Mouse (Mus musculus) limb, embryonic 10.5 days (tissue): ENCODE measurements around the gene Cntn4. TPM values are rescaled to one million over a fixed set of nuclear protein-coding genes. Genes with fewer than 3 reads are reported as not detected.

Source experiments
- DNase-seq: peaks from one replicate; pipeline ENCODE4 v3.0.0-alpha.2; 2017; ENCODE audit warnings: low spot score
- H3K27ac ChIP-seq: fragments of 300-500 bp; sonication (generic); 2 replicates; pipeline ENCODE4 v1.5.1; 2016; ENCODE audit warnings: mild to moderate bottlenecking
- H3K27me3 ChIP-seq: fragments of 300-500 bp; sonication (generic); 2 replicates; pipeline ENCODE4 v1.6.1; 2016; ENCODE audit warnings: low read depth, mild to moderate bottlenecking; ENCODE audit not compliant: poor library complexity, severe bottlenecking
- H3K36me3 ChIP-seq: fragments of 300-500 bp; sonication (generic); 2 replicates; pipeline ENCODE4 v1.6.1; 2016; ENCODE audit warnings: mild to moderate bottlenecking, moderate library complexity
- H3K4me1 ChIP-seq: fragments of 300-500 bp; sonication (generic); 2 replicates; pipeline ENCODE4 v1.6.1; 2016
- H3K4me3 ChIP-seq: fragments of 300-500 bp; sonication (generic); 2 replicates; pipeline ENCODE4 v1.5.1; 2016; ENCODE audit warnings: mild to moderate bottlenecking, moderate library complexity
- H3K9me3 ChIP-seq: fragments of 300-500 bp; sonication (generic); replicated peaks from 2 replicates; pipeline ENCODE4 v1.6.1; 2016; ENCODE audit warnings: mild to moderate bottlenecking
- WGBS: fragments of 180-500 bp; shearing (Covaris S2); methylation state at CpG from one replicate; pipeline ENCODE4 v1.1.7; 2016; 5-methylcytosine and 5-hydroxymethylcytosine counted together
- polyA plus RNA-seq: library from polyadenylated mRNA; unstranded; fragments of >200 nt; fragmentation: Nextera tagmentation; extraction: Ambion mirVana; gene quantifications from 2 replicates; pipeline ENCODE4 v1.2.1, GENCODE M21; 2016

Cntn4 gene
- polyA plus RNA-seq, 1 experiment from 2014 or later, result 0.81 TPM

GRCm38 (mm10) chr6:106283815-106284214 lies 606.4 kb downstream of the Cntn4 start:
- DNase-seq, result no peak
- Histone ChIP-seq H3K27ac (no peak overlapping the region), H3K27me3 (no peaks in the 10 kb centered on the region), H3K4me1 (no peaks in the 10 kb centered on the region), H3K9me3 (no peaks in the 10 kb centered on the region), H3K36me3 (no peaks in the 10 kb centered on the region), H3K4me3 (no peak overlapping the region)
- WGBS, result 63% methylated on average over 1 of the region's 1 CpGs

DNA sequence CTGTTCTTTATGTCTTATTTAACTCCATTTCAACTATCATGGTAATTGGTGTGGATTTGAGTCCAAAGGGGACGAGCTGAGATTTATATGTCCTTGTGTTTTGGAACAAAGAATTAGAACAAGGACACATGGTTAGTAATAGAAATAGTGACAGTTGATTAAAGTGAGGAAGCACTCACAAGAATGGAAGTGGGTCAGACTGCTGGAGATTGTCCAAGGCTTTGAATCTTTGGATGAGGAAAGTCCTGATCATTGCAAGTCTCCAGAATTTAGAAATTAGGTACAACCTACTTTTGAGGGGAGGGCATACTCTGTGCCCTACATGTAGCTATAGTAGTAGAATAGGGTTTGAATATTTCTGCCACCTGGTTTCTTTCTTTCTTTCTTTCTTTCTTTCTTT lies 622.0 kb downstream of the Cntn4 start:
- no peaks in the 10 kb centered on the region for H3K36me3 ChIP-seq
- no peak for DNase-seq
- WGBS, result 79% methylated on average over 1 of the region's 1 CpGs
- H3K4me1 ChIP-seq, result no peaks in the 10 kb centered on the region
- no peak overlapping the region for H3K4me3 ChIP-seq
- H3K27ac ChIP-seq, result no peak overlapping the region
- no peaks in the 10 kb centered on the region for H3K27me3 ChIP-seq
- no peaks in the 10 kb centered on the region for H3K9me3 ChIP-seq

- Histone ChIP-seq H3K9me3 (no peaks in the 10 kb centered on the region), H3K27ac (no peak overlapping the region), H3K36me3 (no peaks in the 10 kb centered on the region), H3K27me3 (no peaks in the 10 kb centered on the region), H3K4me3 (no peak overlapping the region), H3K4me1 (no peaks in the 10 kb centered on the region)
- no peak for DNase-seq
- WGBS, result 79% methylated on average over 3 of the region's 3 CpGs
Measured at GRCm38 (mm10) chr6:106300179-106300578, 622.7 kb downstream of the Cntn4 start.

GRCm38 (mm10) chr6:106302435-106302834 lies 625.0 kb downstream of the Cntn4 start:
- H3K36me3 ChIP-seq, result no peaks in the 10 kb centered on the region
- no peak for DNase-seq
- WGBS, result 79% methylated on average over 4 of the region's 4 CpGs
- H3K27ac ChIP-seq, result no peak overlapping the region
- H3K9me3 ChIP-seq, result no peaks in the 10 kb centered on the region
- H3K27me3 ChIP-seq, result no peaks in the 10 kb centered on the region
- H3K4me1 ChIP-seq, result no peaks in the 10 kb centered on the region
- no peak overlapping the region for H3K4me3 ChIP-seq

DNA sequence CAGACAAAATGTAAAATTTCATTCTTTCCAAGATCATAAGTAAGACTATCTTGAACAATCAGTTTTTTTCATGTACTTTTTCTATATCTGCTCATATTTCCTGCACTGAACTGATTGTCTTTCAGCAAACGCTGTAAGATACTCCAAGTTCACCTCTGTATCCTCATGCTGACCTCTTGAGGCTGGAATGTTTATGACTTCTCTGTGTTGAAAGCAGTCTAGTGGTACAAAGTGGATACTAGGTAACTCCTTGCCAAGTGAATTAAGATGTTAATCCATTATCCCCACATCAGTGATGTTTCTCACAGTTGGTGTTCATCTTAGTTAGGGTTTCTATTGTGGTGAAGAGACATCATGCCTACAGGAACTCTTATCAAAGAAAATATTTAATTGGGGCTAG lies 651.5 kb downstream of the Cntn4 start:
- no peaks in the 10 kb centered on the region for H3K27me3 ChIP-seq
- WGBS, result 69% methylated on average over 1 of the region's 1 CpGs
- DNase-seq, result no peak
- no peak overlapping the region for H3K27ac ChIP-seq
- no peaks in the 10 kb centered on the region for H3K36me3 ChIP-seq
- no peaks in the 10 kb centered on the region for H3K9me3 ChIP-seq
- no peaks in the 10 kb centered on the region for H3K4me1 ChIP-seq
- no peak overlapping the region for H3K4me3 ChIP-seq

DNA sequence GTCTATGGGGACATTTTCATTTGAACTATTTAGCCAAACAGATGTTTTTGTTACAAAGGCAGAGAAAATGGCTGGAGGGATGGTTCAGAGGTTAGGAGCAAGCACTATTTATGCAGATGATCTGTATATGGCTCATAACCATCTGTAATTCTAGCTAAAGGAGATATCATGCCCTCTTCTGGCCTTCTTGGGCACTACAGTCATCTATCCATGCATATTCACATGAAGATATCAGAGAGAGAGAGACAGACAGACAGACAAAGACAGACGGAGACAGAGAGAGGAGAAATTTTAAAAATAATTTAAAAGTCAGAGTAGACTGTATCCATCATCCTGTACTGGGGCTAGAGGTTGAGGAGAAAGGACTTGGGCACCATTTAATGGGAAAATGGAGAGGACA lies 652.2 kb downstream of the Cntn4 start:
- H3K4me3 ChIP-seq, result no peak overlapping the region
- H3K27me3 ChIP-seq, result no peaks in the 10 kb centered on the region
- H3K36me3 ChIP-seq, result no peaks in the 10 kb centered on the region
- no peaks in the 10 kb centered on the region for H3K4me1 ChIP-seq
- WGBS, result 81% methylated on average over 1 of the region's 1 CpGs
- no peak overlapping the region for H3K27ac ChIP-seq
- no peaks in the 10 kb centered on the region for H3K9me3 ChIP-seq
- no peak for DNase-seq

GRCm38 (mm10) chr6:106332466-106332865 lies 655.0 kb downstream of the Cntn4 start:
- no peaks in the 10 kb centered on the region for H3K36me3 ChIP-seq
- no peak for DNase-seq
- H3K9me3 ChIP-seq, result no peaks in the 10 kb centered on the region
- H3K27me3 ChIP-seq, result no peaks in the 10 kb centered on the region
- 85% methylated on average over 3 of the region's 3 CpGs for WGBS
- no peak overlapping the region for H3K27ac ChIP-seq
- H3K4me1 ChIP-seq, result no peaks in the 10 kb centered on the region
- no peak overlapping the region for H3K4me3 ChIP-seq

- H3K36me3 ChIP-seq, result no peaks in the 10 kb centered on the region
- 87% methylated on average over 1 of the region's 1 CpGs for WGBS
- H3K27ac ChIP-seq, result no peak overlapping the region
- H3K4me3 ChIP-seq, result no peak overlapping the region
- no peaks in the 10 kb centered on the region for H3K4me1 ChIP-seq
- no peak for DNase-seq
- H3K27me3 ChIP-seq, result no peaks in the 10 kb centered on the region
- no peaks in the 10 kb centered on the region for H3K9me3 ChIP-seq
Measured at GRCm38 (mm10) chr6:106332933-106333332, 655.5 kb downstream of the Cntn4 start.

GRCm38 (mm10) chr6:106335066-106335465 lies 657.6 kb downstream of the Cntn4 start:
- Histone ChIP-seq H3K4me3 (no peak overlapping the region), H3K36me3 (no peaks in the 10 kb centered on the region), H3K27ac (no peak overlapping the region), H3K4me1 (no peaks in the 10 kb centered on the region), H3K9me3 (no peaks in the 10 kb centered on the region), H3K27me3 (no peaks in the 10 kb centered on the region)
- no peak for DNase-seq
- 71% methylated on average over 1 of the region's 1 CpGs for WGBS

DNA sequence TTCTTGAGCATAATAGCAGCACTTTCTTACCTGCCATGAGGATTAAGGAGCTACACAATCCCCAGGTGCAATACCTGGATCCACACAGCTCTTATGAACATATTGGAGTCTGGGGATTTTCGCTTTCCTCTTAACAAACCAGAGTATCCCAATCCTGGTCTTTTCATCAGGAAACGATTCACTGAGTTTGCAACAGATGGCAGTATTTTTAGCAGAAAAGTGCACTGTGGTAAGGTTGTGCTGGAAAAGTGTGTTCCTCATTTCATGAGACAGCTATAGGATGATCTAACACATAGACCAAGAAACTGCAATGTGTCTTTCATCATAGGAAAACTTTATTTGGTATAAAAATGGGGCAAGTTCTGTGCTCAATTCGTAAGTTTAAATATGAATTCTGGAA lies 659.3 kb downstream of the Cntn4 start:
- Histone ChIP-seq H3K36me3 (no peaks in the 10 kb centered on the region), H3K4me3 (no peak overlapping the region), H3K27ac (no peak overlapping the region), H3K4me1 (no peaks in the 10 kb centered on the region), H3K9me3 (no peaks in the 10 kb centered on the region), H3K27me3 (no peaks in the 10 kb centered on the region)
- DNase-seq, result no peak
- 87% methylated on average over 3 of the region's 3 CpGs for WGBS

- H3K36me3 ChIP-seq, result no peaks in the 10 kb centered on the region
- H3K9me3 ChIP-seq, result no peaks in the 10 kb centered on the region
- no peak overlapping the region for H3K4me3 ChIP-seq
- DNase-seq, result no peak
- H3K27me3 ChIP-seq, result no peaks in the 10 kb centered on the region
- no peaks in the 10 kb centered on the region for H3K4me1 ChIP-seq
- no peak overlapping the region for H3K27ac ChIP-seq
Measured at GRCm38 (mm10) chr6:106337829-106338228, 660.4 kb downstream of the Cntn4 start.

DNA sequence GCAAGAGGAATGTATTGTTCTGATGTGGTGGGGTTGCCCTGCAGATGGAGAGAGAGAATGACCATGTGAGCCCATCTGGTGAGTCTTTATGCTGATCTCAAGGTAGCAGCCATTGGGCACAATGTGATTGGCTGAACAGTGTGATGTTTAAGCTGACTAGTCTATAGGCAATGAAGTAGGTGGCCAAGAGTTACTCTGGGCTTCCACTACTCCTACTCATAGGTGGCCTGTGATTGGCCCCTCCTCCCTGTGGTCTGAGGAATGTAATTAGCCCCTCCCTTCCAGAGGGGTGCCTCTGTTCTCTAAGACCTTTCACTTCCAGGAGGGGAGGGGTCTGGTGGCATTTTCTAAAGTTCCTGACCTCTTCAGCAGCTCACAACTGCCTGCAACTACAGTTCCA lies 663.7 kb downstream of the Cntn4 start:
- no peaks in the 10 kb centered on the region for H3K27me3 ChIP-seq
- no peaks in the 10 kb centered on the region for H3K4me1 ChIP-seq
- H3K36me3 ChIP-seq, result no peaks in the 10 kb centered on the region
- H3K9me3 ChIP-seq, result no peaks in the 10 kb centered on the region
- DNase-seq, result no peak
- no peak overlapping the region for H3K4me3 ChIP-seq
- no peak overlapping the region for H3K27ac ChIP-seq

DNA sequence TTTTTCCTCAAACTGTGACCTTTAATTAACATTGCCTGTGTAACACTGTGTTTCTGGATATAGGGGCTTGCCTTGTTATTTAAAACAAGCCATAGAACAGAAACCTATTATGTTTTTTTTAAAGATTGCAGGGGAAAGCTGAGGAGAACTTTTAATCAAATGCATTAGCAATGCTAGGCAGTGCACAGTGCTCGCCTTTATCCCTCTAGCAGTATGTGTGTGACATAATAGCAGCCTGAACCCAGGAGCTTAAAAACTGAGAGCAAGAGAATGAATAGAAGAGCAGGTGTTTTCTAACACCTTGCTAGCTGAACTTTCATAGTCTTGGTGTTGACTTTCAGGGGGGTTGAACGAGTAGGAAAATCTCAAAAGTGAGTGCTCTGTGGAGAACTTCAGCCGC lies 672.6 kb downstream of the Cntn4 start:
- Histone ChIP-seq H3K4me1 (no peaks in the 10 kb centered on the region), H3K4me3 (no peak overlapping the region), H3K9me3 (no peaks in the 10 kb centered on the region), H3K27ac (no peak overlapping the region), H3K36me3 (no peaks in the 10 kb centered on the region), H3K27me3 (no peaks in the 10 kb centered on the region)
- WGBS, result 78% methylated on average over 3 of the region's 3 CpGs
- DNase-seq, result no peak

GRCm38 (mm10) chr6:106351389-106351788 lies 673.9 kb downstream of the Cntn4 start:
- Histone ChIP-seq H3K4me3 (no peak overlapping the region), H3K4me1 (no peaks in the 10 kb centered on the region), H3K36me3 (no peaks in the 10 kb centered on the region), H3K27me3 (no peaks in the 10 kb centered on the region), H3K27ac (no peak overlapping the region), H3K9me3 (no peaks in the 10 kb centered on the region)
- DNase-seq, result no peak
- WGBS, result 88% methylated on average over 2 of the region's 2 CpGs
